Mouse (Mus musculus): ENCODE measurements at regions not wholly inside any gene's neighbourhood (a gene's known extent, or its start where the extent isn't known, plus 50 kb on each side); places are given as distances from the start of the nearest gene placed in this dataset.

DNA sequence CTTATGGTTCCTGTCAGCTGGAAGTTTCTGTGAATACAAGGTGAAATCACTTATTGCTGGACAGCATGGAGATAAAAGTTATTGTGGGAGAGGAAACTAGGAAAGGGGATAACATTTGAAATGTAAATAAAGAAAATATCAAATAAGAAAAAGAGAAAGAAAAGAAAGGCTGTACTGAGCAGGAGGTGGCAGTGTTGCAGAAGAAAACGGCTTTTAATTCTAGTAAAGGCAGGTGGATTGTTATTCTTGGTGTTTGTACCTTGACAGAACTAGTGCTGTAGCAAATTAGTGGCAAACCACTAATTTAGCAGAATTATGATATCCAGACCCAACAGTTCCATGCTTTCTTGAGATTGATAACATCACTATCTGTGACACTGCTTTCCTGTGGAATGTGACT is 52.6 kb downstream of the Gm10358 start:
- ATAC-seq, result no peak
- Histone ChIP-seq H3K4me2 (replicated peaks; ENCODE audit: low read depth, low read length) (no peak overlapping the region), H3K9me3 (ENCODE audit: low read length) (no peaks in the 10 kb centered on the region), H3K4me1 (ENCODE audit: insufficient read depth, low read depth, low read length) (no peaks in the 10 kb centered on the region), H3K4me3 (ENCODE audit: low read depth, low read length) (no peak overlapping the region), H3K27me3 (replicated peaks; ENCODE audit: insufficient read depth, low read length) (no peaks in the 10 kb centered on the region), H3K36me3 (ENCODE audit: insufficient read depth, low read length) (no peaks in the 10 kb centered on the region), H3K9ac (replicated peaks; ENCODE audit: low read depth) (no peak overlapping the region), H3K27ac (ENCODE audit: low read length) (no peak overlapping the region)
- DNase-seq (ENCODE audit: low spot score), result no peak
- TF ChIP-seq CTCF (IDR thresholded peaks at IDR 0.05), result no peak
- no peak for TF ChIP-seq EP300 (IDR thresholded peaks at IDR 0.05)
- 43% methylated on average over 1 of the region's 1 CpGs for WGBS

DNA sequence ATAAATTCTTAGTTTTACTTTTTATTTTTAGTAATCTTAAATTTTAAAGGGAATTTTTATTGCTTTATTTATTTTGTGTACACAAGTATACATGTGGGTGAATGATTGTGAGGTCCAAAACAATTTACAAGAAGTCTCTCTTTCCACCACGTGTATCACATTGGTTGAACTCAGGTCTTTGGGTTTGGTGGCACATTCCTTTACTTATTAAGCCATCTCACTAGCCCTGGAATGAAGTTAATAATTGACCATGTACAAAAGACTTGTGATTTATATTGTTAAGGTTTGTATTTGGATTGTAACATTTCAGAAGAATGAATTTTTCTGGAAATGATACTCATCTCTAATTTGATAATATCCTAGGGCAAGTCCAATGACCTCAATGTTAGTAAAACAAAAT is 56.2 kb downstream of the Gm10358 start:
- DNase-seq (ENCODE audit: low spot score) (no peak), ATAC-seq (no peak)
- no peak overlapping the region for H3K4me3 ChIP-seq (ENCODE audit: low read depth, low read length)
- H3K36me3 ChIP-seq (ENCODE audit: insufficient read depth, low read length), result no peaks in the 10 kb centered on the region
- H3K4me1 ChIP-seq (ENCODE audit: insufficient read depth, low read depth, low read length), result no peaks in the 10 kb centered on the region
- H3K4me2 ChIP-seq (replicated peaks; ENCODE audit: low read depth, low read length), result no peak overlapping the region
- 35% methylated on average over 1 of the region's 1 CpGs for WGBS
- H3K9ac ChIP-seq (replicated peaks; ENCODE audit: low read depth), result no peak overlapping the region
- no peak overlapping the region for H3K27ac ChIP-seq (ENCODE audit: low read length)
- TF ChIP-seq EP300 (IDR thresholded peaks at IDR 0.05), result no peak
- TF ChIP-seq CTCF (IDR thresholded peaks at IDR 0.05), result no peak
- H3K9me3 ChIP-seq (ENCODE audit: low read length), result no peaks in the 10 kb centered on the region
- no peaks in the 10 kb centered on the region for H3K27me3 ChIP-seq (replicated peaks; ENCODE audit: insufficient read depth, low read length)

GRCm38 (mm10) chr8:75348047-75348446 is 58.3 kb downstream of the Gm10358 start:
- 31% methylated on average over 1 of the region's 1 CpGs for WGBS
- DNase-seq (ENCODE audit: low spot score), result no peak
- no peak for TF ChIP-seq CTCF (IDR thresholded peaks at IDR 0.05)
- no peak for TF ChIP-seq EP300 (IDR thresholded peaks at IDR 0.05)
- H3K9me3 ChIP-seq (ENCODE audit: low read length), result no peaks in the 10 kb centered on the region
- no peak overlapping the region for H3K9ac ChIP-seq (replicated peaks; ENCODE audit: low read depth)
- H3K4me1 ChIP-seq (ENCODE audit: insufficient read depth, low read depth, low read length), result no peaks in the 10 kb centered on the region
- H3K27me3 ChIP-seq (replicated peaks; ENCODE audit: insufficient read depth, low read length), result no peaks in the 10 kb centered on the region
- H3K27ac ChIP-seq (ENCODE audit: low read length), result no peak overlapping the region
- no peak overlapping the region for H3K4me2 ChIP-seq (replicated peaks; ENCODE audit: low read depth, low read length)
- H3K4me3 ChIP-seq (ENCODE audit: low read depth, low read length), result no peak overlapping the region
- ATAC-seq, result no peak
- H3K36me3 ChIP-seq (ENCODE audit: insufficient read depth, low read length), result no peaks in the 10 kb centered on the region

DNA sequence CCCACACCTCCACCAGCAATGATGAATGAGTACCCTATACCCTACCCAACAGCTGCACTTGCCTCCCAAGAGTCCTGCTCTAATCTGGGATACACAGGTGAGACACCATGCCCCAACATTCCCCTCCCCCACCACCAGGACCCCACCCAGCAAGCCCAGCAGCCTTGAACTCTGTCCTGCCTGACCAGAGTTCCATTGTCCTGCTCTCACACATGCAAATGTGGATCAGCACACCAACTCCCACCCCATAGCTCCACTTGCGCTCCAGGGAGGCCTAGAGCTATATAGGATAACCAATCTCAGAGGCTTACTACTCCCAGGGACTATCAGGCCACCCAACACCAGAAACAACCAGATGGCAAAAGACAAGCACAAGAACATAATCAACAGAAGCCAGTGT is 85.8 kb downstream of the Gm10358 start:
- no peak overlapping the region for H3K4me2 ChIP-seq (replicated peaks; ENCODE audit: low read depth, low read length)
- H3K27me3 ChIP-seq (replicated peaks; ENCODE audit: insufficient read depth, low read length), result no peaks in the 10 kb centered on the region
- H3K9ac ChIP-seq (replicated peaks; ENCODE audit: low read depth), result no peak overlapping the region
- H3K27ac ChIP-seq (ENCODE audit: low read length), result no peak overlapping the region
- ATAC-seq, result no peak
- H3K36me3 ChIP-seq (ENCODE audit: insufficient read depth, low read length), result no peaks in the 10 kb centered on the region
- no peaks in the 10 kb centered on the region for H3K9me3 ChIP-seq (ENCODE audit: low read length)
- H3K4me1 ChIP-seq (ENCODE audit: insufficient read depth, low read depth, low read length), result no peaks in the 10 kb centered on the region
- DNase-seq (ENCODE audit: low spot score), result no peak
- H3K4me3 ChIP-seq (ENCODE audit: low read depth, low read length), result no peak overlapping the region
- WGBS, result 88% methylated on average over 1 of the region's 1 CpGs
- TF ChIP-seq EP300 (IDR thresholded peaks at IDR 0.05) (no peak), CTCF (IDR thresholded peaks at IDR 0.05) (no peak)

- H3K4me3 ChIP-seq (ENCODE audit: low read depth, low read length), result no peak overlapping the region
- no peak overlapping the region for H3K4me2 ChIP-seq (replicated peaks; ENCODE audit: low read depth, low read length)
- no peaks in the 10 kb centered on the region for H3K4me1 ChIP-seq (ENCODE audit: insufficient read depth, low read depth, low read length)
- H3K27me3 ChIP-seq (replicated peaks; ENCODE audit: insufficient read depth, low read length), result no peaks in the 10 kb centered on the region
- WGBS, result 20% methylated on average over 4 of the region's 4 CpGs
- TF ChIP-seq EP300 (IDR thresholded peaks at IDR 0.05), result no peak
- ATAC-seq (no peak), DNase-seq (ENCODE audit: low spot score) (no peak)
- no peaks in the 10 kb centered on the region for H3K36me3 ChIP-seq (ENCODE audit: insufficient read depth, low read length)
- H3K9me3 ChIP-seq (ENCODE audit: low read length), result no peaks in the 10 kb centered on the region
- no peak overlapping the region for H3K27ac ChIP-seq (ENCODE audit: low read length)
- no peak overlapping the region for H3K9ac ChIP-seq (replicated peaks; ENCODE audit: low read depth)
These were observed 87.9 kb downstream of the Gm10358 start for GRCm38 (mm10) chr8:75318526-75318925.

- WGBS, result 6% methylated on average over 3 of the region's 3 CpGs
- TF ChIP-seq CTCF (IDR thresholded peaks at IDR 0.05) (peak; percentile 82), EP300 (IDR thresholded peaks at IDR 0.05) (no peak)
- H3K4me3 ChIP-seq (ENCODE audit: low read depth, low read length), result no peak overlapping the region
- no peaks in the 10 kb centered on the region for H3K4me1 ChIP-seq (ENCODE audit: insufficient read depth, low read depth, low read length)
- no peak overlapping the region for H3K4me2 ChIP-seq (replicated peaks; ENCODE audit: low read depth, low read length)
- DNase-seq (ENCODE audit: low spot score), result peak; percentile 62
- no peaks in the 10 kb centered on the region for H3K9me3 ChIP-seq (ENCODE audit: low read length)
- no peak for ATAC-seq
- no peak overlapping the region for H3K27ac ChIP-seq (ENCODE audit: low read length)
- no peaks in the 10 kb centered on the region for H3K27me3 ChIP-seq (replicated peaks; ENCODE audit: insufficient read depth, low read length)
- no peak overlapping the region for H3K9ac ChIP-seq (replicated peaks; ENCODE audit: low read depth)
- H3K36me3 ChIP-seq (ENCODE audit: insufficient read depth, low read length), result no peaks in the 10 kb centered on the region
These were observed 90.5 kb downstream of the Gm10358 start for GRCm38 (mm10) chr8:75315886-75316285.

- TF ChIP-seq CTCF (IDR thresholded peaks at IDR 0.05), result no peak
- no peaks in the 10 kb centered on the region for H3K36me3 ChIP-seq (ENCODE audit: insufficient read depth, low read length)
- no peaks in the 10 kb centered on the region for H3K4me1 ChIP-seq (ENCODE audit: insufficient read depth, low read depth, low read length)
- ATAC-seq (no peak), DNase-seq (ENCODE audit: low spot score) (no peak)
- no peak overlapping the region for H3K27ac ChIP-seq (ENCODE audit: low read length)
- H3K4me2 ChIP-seq (replicated peaks; ENCODE audit: low read depth, low read length), result no peak overlapping the region
- H3K4me3 ChIP-seq (ENCODE audit: low read depth, low read length), result no peak overlapping the region
- no peaks in the 10 kb centered on the region for H3K27me3 ChIP-seq (replicated peaks; ENCODE audit: insufficient read depth, low read length)
- no peaks in the 10 kb centered on the region for H3K9me3 ChIP-seq (ENCODE audit: low read length)
- 62% methylated on average over 2 of the region's 2 CpGs for WGBS
- no peak overlapping the region for H3K9ac ChIP-seq (replicated peaks; ENCODE audit: low read depth)
These were observed 95.7 kb downstream of the Rasd2 start for GRCm38 (mm10) chr8:75309463-75309862.

Measured in lung, postnatal 0 days (tissue).